Mouse (Mus musculus) spleen, adult 2 months (tissue): ENCODE results near the gene Rnf114. TPM values are rescaled to one million over a fixed set of nuclear protein-coding genes. Genes with fewer than 3 reads are reported as not detected.

Source experiments
- DNase-seq, 2 experiments: peaks; one replicate each; pipeline versions ENCODE4 v3.0.0 to v3.0.0-alpha.2; 2012 to 2021; ENCODE audit warnings: low spot score in 2 of 2, low read depth in 1 of 2
- H3K27ac ChIP-seq: fragments of 200-500 bp; 2 replicates; pipeline ENCODE4 v1.5.1; 2012; ENCODE audit warnings: low read length, inconsistent platforms; ENCODE audit not compliant: insufficient read depth
- H3K27me3 ChIP-seq: fragments of 200-500 bp; 2 replicates; pipeline ENCODE4 v1.6.1; 2012; ENCODE audit warnings: mild to moderate bottlenecking, moderate library complexity, low read length, inconsistent platforms; ENCODE audit not compliant: control insufficient read depth, insufficient read depth
- H3K36me3 ChIP-seq: fragments of 200-500 bp; 2 replicates; pipeline ENCODE4 v1.6.1; 2012; ENCODE audit warnings: mild to moderate bottlenecking, low read length, inconsistent platforms; ENCODE audit not compliant: control insufficient read depth, insufficient read depth
- H3K4me1 ChIP-seq: fragments of 200-500 bp; 2 replicates; pipeline ENCODE4 v1.6.1; 2011; ENCODE audit warnings: inconsistent platforms; ENCODE audit not compliant: control insufficient read depth, insufficient read depth, insufficient read length
- H3K4me3 ChIP-seq: fragments of 200-500 bp; 2 replicates; pipeline ENCODE4 v1.5.1; 2011; ENCODE audit warnings: mild to moderate bottlenecking, inconsistent platforms; ENCODE audit not compliant: insufficient read depth, insufficient read length; ENCODE audit errors: extremely low read depth
- CTCF ChIP-seq: fragments of 200-500 bp; IDR thresholded peaks from 2 replicates; pipeline ENCODE4 v1.5.1; 2011; ENCODE audit warnings: mild to moderate bottlenecking, inconsistent platforms; ENCODE audit not compliant: insufficient read depth, insufficient read length, insufficient replicate concordance; ENCODE audit errors: extremely low read depth
- POLR2A ChIP-seq: fragments of 200-500 bp; IDR thresholded peaks from 2 replicates; pipeline ENCODE4 v1.6.1; 2011; ENCODE audit warnings: low read depth, low read length, inconsistent platforms
- WGBS: fragments of 180-500 bp; shearing (Covaris S2); methylation state at CpG from one replicate; pipeline ENCODE4 v1.1.7; 2018; 5-methylcytosine and 5-hydroxymethylcytosine counted together
- polyA plus RNA-seq: library from polyadenylated mRNA; depleted of rRNA; stranded (reverse); fragments of >200 nt; gene quantifications from 2 replicates; pipeline ENCODE4 v1.2.3, GENCODE M21; 2012; rRNA removed

The Rnf114 gene
- polyA plus RNA-seq, 1 experiment: 88.0 TPM

- no peak for DNase-seq
- Histone ChIP-seq H3K4me1 (peaks cover 4% of the 10 kb centered on the region), H3K27me3 (no peaks in the 10 kb centered on the region), H3K27ac (no peak overlapping the region), H3K4me3 (no peak overlapping the region), H3K36me3 (no peaks in the 10 kb centered on the region)
- TF ChIP-seq POLR2A: no peak
- TF ChIP-seq CTCF: no peak
- WGBS: 90% methylated on average over 13 of the region's 13 CpGs
These were observed 72.3 kb downstream of the Rnf114 start for GRCm38 (mm10) chr2:167564551-167565311.

- TF ChIP-seq POLR2A: no peak
- no peak for TF ChIP-seq CTCF
- H3K36me3 ChIP-seq: no peaks in the 10 kb centered on the region
- DNase-seq: no peak
- no peak overlapping the region for H3K27ac ChIP-seq
- no peaks in the 10 kb centered on the region for H3K27me3 ChIP-seq
- H3K4me3 ChIP-seq: no peak overlapping the region
- 72% methylated on average over 3 of the region's 3 CpGs for WGBS
- H3K4me1 ChIP-seq: peaks cover 4% of the 10 kb centered on the region
These were observed 72.8 kb downstream of the Rnf114 start for GRCm38 (mm10) chr2:167565312-167565656.

GRCm38 (mm10) chr2:167565682-167566081 lies 73.2 kb downstream of the Rnf114 start:
- peak; percentile 30 to 54 for DNase-seq
- Histone ChIP-seq H3K36me3 (no peaks in the 10 kb centered on the region), H3K4me1 (peaks cover 4% of the 10 kb centered on the region), H3K4me3 (no peak overlapping the region), H3K27me3 (no peaks in the 10 kb centered on the region), H3K27ac (no peak overlapping the region)
- 35% methylated on average over 19 of the region's 19 CpGs for WGBS
- TF ChIP-seq CTCF: no peak
- TF ChIP-seq POLR2A: no peak

Other genes starting within 250 kb of the Rnf114 start
- 20.5 and 22.6 TPM in 2 replicates for gene B4galt5, start 143.5 kb upstream of the Rnf114 start, polyA plus RNA-seq
- 47.7 and 53.8 TPM in 2 replicates for gene Slc9a8, start 70.9 kb upstream of the Rnf114 start, polyA plus RNA-seq
- gene Spata2, start 242 bp downstream of the Rnf114 start, polyA plus RNA-seq: 23.3 and 25.5 TPM in 2 replicates
- 21.0 and 28.1 TPM in 2 replicates for gene Snai1, start 45.5 kb downstream of the Rnf114 start, polyA plus RNA-seq
- 85.2 and 102 TPM in 2 replicates for gene Ube2v1, start 139.4 kb downstream of the Rnf114 start, polyA plus RNA-seq
- 13.2 TPM in 1 of 2 replicates, not detected in the other for gene Gm20431, start 168.9 kb downstream of the Rnf114 start, polyA plus RNA-seq
- gene Cebpb, start 196.3 kb downstream of the Rnf114 start, polyA plus RNA-seq: 68.5 and 161 TPM in 2 replicates
- 90.7 and 126 TPM in 2 replicates for gene Tmem189, start 197.2 kb downstream of the Rnf114 start, polyA plus RNA-seq